Comparison of ENCODE assay signal across 8 mouse cellular contexts in genomic region chr2:134864985-134865645, GRCm38 (mm10).
A peak's percentile ranks its signal among the peaks of the same experiment; 100 is the strongest.
DNase-seq lines count a peak whose midpoint lies in the region; ATAC-seq lines count a peak whose summit lies in the region.
"Had no signal": no experiment of that assay in that cellular context is flagged by ENCODE, and none has a peak within 500 bp of the region (broad histone marks: within the 10 kb centered on the region; RNA-seq: fewer than 3 reads in every experiment).

No protein-coding gene starts in this region.

- H3K4me2 ChIP-seq in neural tube, embryonic 15.5 days: no peak overlapping the region
- H3K4me2 ChIP-seq: heart, embryonic 13.5 days had no signal

- H3K4me3 ChIP-seq in neural tube, embryonic 15.5 days (replicated peaks): no peak overlapping the region
- H3K4me3 ChIP-seq: heart, embryonic 13.5 days had no signal

- WGBS in neural tube, embryonic 15.5 days: 80% methylated on average over 7 of the region's 7 CpGs

- no peak overlapping the region for H3K9ac ChIP-seq in neural tube, embryonic 15.5 days (replicated peaks)
- H3K9ac ChIP-seq: heart, embryonic 13.5 days had no signal

- no peaks in the 10 kb centered on the region for H3K9me3 ChIP-seq in neural tube, embryonic 15.5 days (replicated peaks)
- H3K9me3 ChIP-seq: heart, embryonic 13.5 days had no signal

- peak; percentile 56 for DNase-seq in urinary bladder, postnatal 14 days (ENCODE audit: low spot score)
- DNase-seq in urinary bladder, postnatal 10 days (ENCODE audit: low spot score): no peak
- peak; percentile 82 to 88 for DNase-seq in cerebellum, postnatal 14 days
- DNase-seq in kidney, adult 9 months: peak; percentile 95
- peak; percentile 27 for DNase-seq in ovary, postnatal 14 days (ENCODE audit: low spot score)
- DNase-seq in thymus, adult 18-20 months: no peak

- peaks cover 4% of the 10 kb centered on the region; the same call in 1 of the 2 replicates for H3K4me1 ChIP-seq in neural tube, embryonic 15.5 days
- H3K4me1 ChIP-seq: heart, embryonic 13.5 days had no signal

- H3K36me3 ChIP-seq in neural tube, embryonic 15.5 days: no peaks in the 10 kb centered on the region
- H3K36me3 ChIP-seq: heart, embryonic 13.5 days had no signal

- H3K27ac ChIP-seq in neural tube, embryonic 15.5 days (replicated peaks): no peak overlapping the region
- H3K27ac ChIP-seq: heart, embryonic 13.5 days had no signal

- ATAC-seq in neural tube, embryonic 15.5 days (ENCODE audit: low FRiP score): no peak

- no peaks in the 10 kb centered on the region for H3K27me3 ChIP-seq in neural tube, embryonic 15.5 days (replicated peaks)
- H3K27me3 ChIP-seq: heart, embryonic 13.5 days had no signal

Comparison
In these comparisons a context has a peak if more than half of its experiments do, and no peak if none do; other contexts are left out.
1. DNase-seq: peak in urinary bladder, postnatal 14 days (single experiment), cerebellum, postnatal 14 days (2 of 2), kidney, adult 9 months (single experiment) and ovary, postnatal 14 days (single experiment); none in urinary bladder, postnatal 10 days (single experiment) and thymus, adult 18-20 months (0 of 2).